Mouse (Mus musculus) heart, embryonic 13.5 days (tissue): ENCODE measurements around the gene Ccdc162. TPM values are rescaled to one million over a fixed set of nuclear protein-coding genes. Genes with fewer than 3 reads are reported as not detected.
"Not testable (repeated sequence)": the region's sequence is repeated elsewhere in the genome, so short reads cannot be mapped to it uniquely, and the experiment has no call there.

Experiments
- ATAC-seq: fragments of 200-750 bp; cut with Nextera tagmentation; 2 replicates; pipeline ENCODE4 v1.8.0; 2017; ENCODE audit warnings: moderate TSS enrichment; ENCODE audit not compliant: insufficient number of reproducible peaks, low FRiP score, low TSS enrichment; ENCODE audit errors: extremely low read depth
- H3K27ac ChIP-seq: fragments of 300-500 bp; sonication (generic); replicated peaks from 2 replicates; pipeline ENCODE4 v1.5.1; 2015; ENCODE audit warnings: moderate library complexity, mild to moderate bottlenecking, inconsistent platforms
- H3K27me3 ChIP-seq: fragments of 300-500 bp; sonication (generic); replicated peaks from 2 replicates; pipeline ENCODE4 v1.6.1; 2015; ENCODE audit warnings: mild to moderate bottlenecking, inconsistent platforms
- H3K36me3 ChIP-seq: fragments of 300-500 bp; sonication (generic); 2 replicates; pipeline ENCODE4 v1.6.1; 2015; ENCODE audit warnings: mild to moderate bottlenecking, inconsistent platforms
- H3K4me1 ChIP-seq: fragments of 300-500 bp; sonication (generic); 2 replicates; pipeline ENCODE4 v1.6.1; 2015; ENCODE audit warnings: inconsistent platforms
- H3K4me2 ChIP-seq: fragments of 300-500 bp; sonication (generic); 2 replicates; pipeline ENCODE4 v1.6.1; 2015; ENCODE audit warnings: inconsistent platforms, mild to moderate bottlenecking, moderate library complexity
- H3K4me3 ChIP-seq: fragments of 300-500 bp; sonication (generic); 2 replicates; pipeline ENCODE4 v1.5.1; 2015; ENCODE audit warnings: moderate library complexity, mild to moderate bottlenecking, inconsistent platforms
- H3K9ac ChIP-seq: fragments of 300-500 bp; sonication (generic); 2 replicates; pipeline ENCODE4 v1.6.1; 2015; ENCODE audit warnings: inconsistent platforms, mild to moderate bottlenecking, moderate library complexity
- H3K9me3 ChIP-seq: fragments of 300-500 bp; sonication (generic); 2 replicates; pipeline ENCODE4 v1.6.1; 2016; ENCODE audit warnings: inconsistent platforms
- WGBS: fragments of 180-500 bp; shearing (Covaris S2); methylation state at CpG from one replicate; pipeline ENCODE4 v1.1.7; 2015; ENCODE audit warnings: mixed read lengths; 5-methylcytosine and 5-hydroxymethylcytosine counted together
- microRNA-seq: library from miRNA; unstranded; fragments of <30 nt; microRNA quantifications from one replicate; pipeline ENCODE4, GENCODE M21; 2016
- polyA plus RNA-seq: library from polyadenylated mRNA; unstranded; fragments of >200 nt; fragmentation: Nextera tagmentation; extraction: Ambion mirVana; gene quantifications from 2 replicates; pipeline ENCODE4 v1.2.1, GENCODE M21; 2015

Gene Ccdc162
- polyA plus RNA-seq, 1 experiment from 2014 or later = 0.27 TPM

DNA sequence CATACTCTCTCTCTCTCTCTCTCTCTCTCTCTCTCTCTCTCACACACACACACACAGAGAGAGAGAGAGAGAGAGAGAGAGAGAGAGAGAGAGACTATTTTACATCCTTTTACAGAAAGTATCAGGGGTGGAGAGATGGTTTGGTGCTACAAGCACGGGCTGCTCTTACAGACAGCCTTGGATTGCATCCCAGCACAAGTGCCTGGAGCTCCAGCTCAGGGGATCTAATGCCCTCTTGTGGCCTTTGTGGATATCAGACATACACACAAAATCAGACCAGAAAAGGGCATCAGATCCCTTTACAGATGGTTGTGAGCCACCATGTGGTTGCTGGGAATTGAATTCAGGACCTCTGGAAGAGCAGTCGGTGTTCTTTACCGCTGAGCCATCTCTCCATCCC, 211.0 kb downstream of the Ccdc162 start:
- H3K4me1 ChIP-seq = peaks cover 17% of the 10 kb centered on the region
- H3K27me3 ChIP-seq, H3K9ac ChIP-seq, H3K36me3 ChIP-seq, H3K9me3 ChIP-seq, H3K27ac ChIP-seq, H3K4me2 ChIP-seq, H3K4me3 ChIP-seq, ATAC-seq: not testable (repeated sequence)
- WGBS = 2% methylated on average over 3 of the region's 3 CpGs

- H3K4me3 ChIP-seq = no peak overlapping the region
- H3K9me3 ChIP-seq = no peaks in the 10 kb centered on the region
- ATAC-seq = no peak
- 82% methylated on average over 1 of the region's 1 CpGs for WGBS
- H3K4me1 ChIP-seq = peaks cover 17% of the 10 kb centered on the region
- no peaks in the 10 kb centered on the region for H3K36me3 ChIP-seq
- no peaks in the 10 kb centered on the region for H3K27me3 ChIP-seq
- H3K27ac ChIP-seq = no peak overlapping the region
- H3K9ac ChIP-seq = no peak overlapping the region
- no peak overlapping the region for H3K4me2 ChIP-seq
Measured at GRCm38 (mm10) chr10:41504996-41505395, 211.4 kb downstream of the Ccdc162 start.

- Histone ChIP-seq H3K4me3 (no peak overlapping the region), H3K9me3 (no peaks in the 10 kb centered on the region), H3K27ac (0 out of 2 replicates have a peak overlapping the region, but pooled peaks have one; percentile 45), H3K36me3 (no peaks in the 10 kb centered on the region), H3K4me1 (peaks cover 17% of the 10 kb centered on the region), H3K9ac (no peak overlapping the region), H3K4me2 (no peak overlapping the region), H3K27me3 (no peaks in the 10 kb centered on the region)
- no peak for ATAC-seq
- 35% methylated on average over 4 of the region's 4 CpGs for WGBS
Measured at GRCm38 (mm10) chr10:41500941-41501340, 215.5 kb downstream of the Ccdc162 start.

GRCm38 (mm10) chr10:41491111-41491510, 225.3 kb downstream of the Ccdc162 start:
- no peak for ATAC-seq

GRCm38 (mm10) chr10:41490518-41490873, 225.9 kb downstream of the Ccdc162 start:
- peak overlapping the region; percentile 98 for H3K4me2 ChIP-seq
- H3K4me1 ChIP-seq = peaks cover 28% of the 10 kb centered on the region
- no peak for ATAC-seq
- no peaks in the 10 kb centered on the region for H3K9me3 ChIP-seq
- no peaks in the 10 kb centered on the region for H3K27me3 ChIP-seq
- H3K9ac ChIP-seq = peak overlapping the region; percentile 92
- H3K36me3 ChIP-seq = peaks cover 32% of the 10 kb centered on the region
- H3K27ac ChIP-seq = no peak overlapping the region
- H3K4me3 ChIP-seq = peak overlapping the region; percentile 79
- WGBS = under 1% methylated on average over 29 of the region's 29 CpGs

More at GRCm38 (mm10) chr10:41491111-41491510, 225.3 kb downstream of the Ccdc162 start:
- no peaks in the 10 kb centered on the region for H3K27me3 ChIP-seq
- H3K4me1 ChIP-seq = peaks cover 28% of the 10 kb centered on the region
- no peak overlapping the region for H3K9ac ChIP-seq
- peak overlapping the region; percentile 79; the same call in 1 of the 2 replicates for H3K4me3 ChIP-seq
- H3K36me3 ChIP-seq = peaks cover 26% of the 10 kb centered on the region
- H3K9me3 ChIP-seq = no peaks in the 10 kb centered on the region
- WGBS = 53% methylated on average over 4 of the region's 4 CpGs
- H3K27ac ChIP-seq = no peak overlapping the region
- peak overlapping the region; percentile 98 for H3K4me2 ChIP-seq

GRCm38 (mm10) chr10:41489708-41490517, 226.5 kb downstream of the Ccdc162 start, which contains the start of the genes Smpd2 and Ppil6:
TSS of gene Smpd2 (minus strand) at chr10:41490369.
TSS of gene Ppil6 (plus strand) at chr10:41490439.
- ATAC-seq = peak; percentile 93
- H3K4me1 ChIP-seq = peaks cover 28% of the 10 kb centered on the region
- WGBS = under 1% methylated on average over 50 of the region's 50 CpGs
- peak within 1 kb of the TSS; percentile 92 for H3K9ac ChIP-seq
- H3K27ac ChIP-seq = peak within 1 kb of the TSS; percentile 85
- H3K4me3 ChIP-seq = peak within 1 kb of the TSS; percentile 79
- no peaks in the 10 kb centered on the region for H3K27me3 ChIP-seq
- no peaks in the 10 kb centered on the region for H3K9me3 ChIP-seq
- peak within 1 kb of the TSS; percentile 98 for H3K4me2 ChIP-seq
- H3K36me3 ChIP-seq = peaks cover 38% of the 10 kb centered on the region

- Histone ChIP-seq H3K9me3 (no peaks in the 10 kb centered on the region), H3K27me3 (no peaks in the 10 kb centered on the region), H3K4me1 (peaks cover 28% of the 10 kb centered on the region), H3K4me2 (peak overlapping the region; percentile 98), H3K27ac (peak overlapping the region; percentile 85; the same call in 1 of the 2 replicates), H3K9ac (peak overlapping the region; percentile 92), H3K4me3 (peak overlapping the region; percentile 79), H3K36me3 (peaks cover 44% of the 10 kb centered on the region)
- WGBS = 26% methylated on average over 8 of the region's 8 CpGs
- ATAC-seq = no peak
Measured at GRCm38 (mm10) chr10:41489294-41489693, 227.1 kb downstream of the Ccdc162 start.

GRCm38 (mm10) chr10:41488877-41489276, 227.6 kb downstream of the Ccdc162 start:
- no peak for ATAC-seq
- Histone ChIP-seq H3K27me3 (no peaks in the 10 kb centered on the region), H3K9me3 (no peaks in the 10 kb centered on the region), H3K4me1 (peaks cover 28% of the 10 kb centered on the region), H3K36me3 (peaks cover 48% of the 10 kb centered on the region), H3K4me3 (peak overlapping the region; percentile 79), H3K4me2 (peak overlapping the region; percentile 98), H3K9ac (peak overlapping the region; percentile 92), H3K27ac (no peak overlapping the region)
- WGBS = 39% methylated on average over 7 of the region's 7 CpGs

Small RNAs within 50 kb of the gene (microRNA-seq; reads per million reads assigned to microRNA genes)
- not detected for gene Mir3473b

Other genes with a start within 250 kb of the Ccdc162 start
- 33.4 and 33.8 TPM in 2 replicates for gene Mical1, start 240.3 kb downstream of the Ccdc162 start, polyA plus RNA-seq
- gene Smpd2, start 226.3 kb downstream of the Ccdc162 start, polyA plus RNA-seq = 46.3 and 48.4 TPM in 2 replicates
- gene Ppil6, start 226.2 kb downstream of the Ccdc162 start, polyA plus RNA-seq = 1.1 and 1.3 TPM in 2 replicates
- 166 and 169 TPM in 2 replicates for gene Cd164, start 197.2 kb downstream of the Ccdc162 start, polyA plus RNA-seq
- 19.9 and 20.8 TPM in 2 replicates for gene Cep57l1, start 93.2 kb upstream of the Ccdc162 start, polyA plus RNA-seq
- gene Sesn1, start 93.3 kb upstream of the Ccdc162 start, polyA plus RNA-seq = 28.1 and 28.5 TPM in 2 replicates